Mouse (Mus musculus): ENCODE results near the gene Ifna2. TPM values are rescaled to one million over a fixed set of nuclear protein-coding genes. Genes with fewer than 3 reads are reported as not detected.
A peak's percentile ranks its signal among the peaks of the same experiment; 100 is the strongest.

Gene Ifna2
- polyA plus RNA-seq, 1 experiment from 2014 or later, result not detected

- Histone ChIP-seq H3K4me3 (ENCODE audit: low read depth, low read length) (no peak overlapping the region), H3K36me3 (replicated peaks; ENCODE audit: insufficient read depth, low read length) (no peaks in the 10 kb centered on the region), H3K4me1 (ENCODE audit: insufficient read depth) (0 out of 2 replicates have a peak, but pooled peaks cover 3% of the 10 kb centered on the region), H3K9ac (replicated peaks) (no peak overlapping the region), H3K27ac (ENCODE audit: low read depth) (no peak overlapping the region), H3K4me2 (ENCODE audit: low read depth, low read length) (no peak overlapping the region), H3K27me3 (ENCODE audit: insufficient read depth, low read length) (no peaks in the 10 kb centered on the region), H3K9me3 (ENCODE audit: low read length) (no peaks in the 10 kb centered on the region)
- TF ChIP-seq CTCF (IDR thresholded peaks at IDR 0.05; ENCODE audit: low read depth) (no peak), EP300 (IDR thresholded peaks at IDR 0.05; ENCODE audit: low read depth) (no peak)
- ATAC-seq (no peak), DNase-seq (no peak)
- WGBS (ENCODE audit: insufficient replicate concordance), result 66% methylated on average over 4 of the region's 4 CpGs
These were observed 14.0 kb upstream of the Ifna2 start for GRCm38 (mm10) chr4:88697753-88698152.

- TF ChIP-seq EP300 (IDR thresholded peaks at IDR 0.05; ENCODE audit: low read depth) (no peak), CTCF (IDR thresholded peaks at IDR 0.05; ENCODE audit: low read depth) (no peak)
- no peak overlapping the region for H3K4me2 ChIP-seq (ENCODE audit: low read depth, low read length)
- ATAC-seq, result no peak
- H3K27ac ChIP-seq (ENCODE audit: low read depth), result no peak overlapping the region
- H3K36me3 ChIP-seq (replicated peaks; ENCODE audit: insufficient read depth, low read length), result no peaks in the 10 kb centered on the region
- H3K9me3 ChIP-seq (ENCODE audit: low read length), result no peaks in the 10 kb centered on the region
- WGBS (ENCODE audit: insufficient replicate concordance), result 49% methylated on average over 6 of the region's 6 CpGs
- H3K4me3 ChIP-seq (ENCODE audit: low read depth, low read length), result no peak overlapping the region
- H3K4me1 ChIP-seq (ENCODE audit: insufficient read depth), result 0 out of 2 replicates have a peak, but pooled peaks cover 3% of the 10 kb centered on the region
- no peaks in the 10 kb centered on the region for H3K27me3 ChIP-seq (ENCODE audit: insufficient read depth, low read length)
- DNase-seq, result no peak
- H3K9ac ChIP-seq (replicated peaks), result no peak overlapping the region
These were observed 13.4 kb upstream of the Ifna2 start for GRCm38 (mm10) chr4:88697108-88697507.

GRCm38 (mm10) chr4:88696237-88696884 lies 12.6 kb upstream of the Ifna2 start:
- H3K4me1 ChIP-seq (ENCODE audit: insufficient read depth), result no peaks in the 10 kb centered on the region
- WGBS (ENCODE audit: insufficient replicate concordance), result 19% methylated on average over 3 of the region's 3 CpGs
- H3K4me3 ChIP-seq (ENCODE audit: low read depth, low read length), result no peak overlapping the region
- no peak overlapping the region for H3K27ac ChIP-seq (ENCODE audit: low read depth)
- no peak overlapping the region for H3K9ac ChIP-seq (replicated peaks)
- no peak overlapping the region for H3K4me2 ChIP-seq (ENCODE audit: low read depth, low read length)
- H3K27me3 ChIP-seq (ENCODE audit: insufficient read depth, low read length), result no peaks in the 10 kb centered on the region
- peak; percentile 68 for ATAC-seq
- H3K36me3 ChIP-seq (replicated peaks; ENCODE audit: insufficient read depth, low read length), result no peaks in the 10 kb centered on the region
- H3K9me3 ChIP-seq (ENCODE audit: low read length), result no peaks in the 10 kb centered on the region
- peak; percentile 83 for DNase-seq
- TF ChIP-seq EP300 (IDR thresholded peaks at IDR 0.05; ENCODE audit: low read depth), result no peak
- TF ChIP-seq CTCF (IDR thresholded peaks at IDR 0.05; ENCODE audit: low read depth), result peak; percentile 99

GRCm38 (mm10) chr4:88693392-88693791 lies 9.7 kb upstream of the Ifna2 start:
- ATAC-seq, result no peak
- Histone ChIP-seq H3K4me2 (ENCODE audit: low read depth, low read length) (no peak overlapping the region), H3K9me3 (ENCODE audit: low read length) (no peaks in the 10 kb centered on the region), H3K27me3 (ENCODE audit: insufficient read depth, low read length) (no peaks in the 10 kb centered on the region), H3K4me1 (ENCODE audit: insufficient read depth) (no peaks in the 10 kb centered on the region), H3K36me3 (replicated peaks; ENCODE audit: insufficient read depth, low read length) (no peaks in the 10 kb centered on the region), H3K27ac (ENCODE audit: low read depth) (no peak overlapping the region), H3K9ac (replicated peaks) (no peak overlapping the region), H3K4me3 (ENCODE audit: low read depth, low read length) (no peak overlapping the region)
- no peak for DNase-seq
- TF ChIP-seq CTCF (IDR thresholded peaks at IDR 0.05; ENCODE audit: low read depth) (no peak), EP300 (IDR thresholded peaks at IDR 0.05; ENCODE audit: low read depth) (no peak)
- 38% methylated on average over 2 of the region's 2 CpGs for WGBS (ENCODE audit: insufficient replicate concordance)

GRCm38 (mm10) chr4:88692537-88692936 lies 8.8 kb upstream of the Ifna2 start:
- DNase-seq, result no peak
- TF ChIP-seq CTCF (IDR thresholded peaks at IDR 0.05; ENCODE audit: low read depth) (no peak), EP300 (IDR thresholded peaks at IDR 0.05; ENCODE audit: low read depth) (no peak)

GRCm38 (mm10) chr4:88691259-88691658 lies 7.5 kb upstream of the Ifna2 start, which contains the start of gene Ifnab:
Gene Ifnab, minus strand, starts transcription at chr4:88691359.
- Histone ChIP-seq H3K36me3 (replicated peaks; ENCODE audit: insufficient read depth, low read length) (no peaks in the 10 kb centered on the region), H3K9me3 (ENCODE audit: low read length) (no peaks in the 10 kb centered on the region), H3K27me3 (ENCODE audit: insufficient read depth, low read length) (no peaks in the 10 kb centered on the region), H3K27ac (ENCODE audit: low read depth) (no peak within 1 kb of the TSS), H3K4me3 (ENCODE audit: low read depth, low read length) (no peak within 1 kb of the TSS), H3K9ac (replicated peaks) (no peak within 1 kb of the TSS), H3K4me2 (ENCODE audit: low read depth, low read length) (no peak within 1 kb of the TSS), H3K4me1 (ENCODE audit: insufficient read depth) (no peaks in the 10 kb centered on the region)
- DNase-seq, result no peak
- TF ChIP-seq CTCF (IDR thresholded peaks at IDR 0.05; ENCODE audit: low read depth) (no peak), EP300 (IDR thresholded peaks at IDR 0.05; ENCODE audit: low read depth) (no peak)
- WGBS (ENCODE audit: insufficient replicate concordance), result 52% methylated on average over 2 of the region's 2 CpGs
- no peak for ATAC-seq

More at GRCm38 (mm10) chr4:88692537-88692936, 8.8 kb upstream of the Ifna2 start:
- Histone ChIP-seq H3K27ac (ENCODE audit: low read depth) (no peak overlapping the region), H3K4me3 (ENCODE audit: low read depth, low read length) (no peak overlapping the region), H3K27me3 (ENCODE audit: insufficient read depth, low read length) (no peaks in the 10 kb centered on the region), H3K4me1 (ENCODE audit: insufficient read depth) (no peaks in the 10 kb centered on the region), H3K36me3 (replicated peaks; ENCODE audit: insufficient read depth, low read length) (no peaks in the 10 kb centered on the region), H3K9me3 (ENCODE audit: low read length) (no peaks in the 10 kb centered on the region), H3K4me2 (ENCODE audit: low read depth, low read length) (no peak overlapping the region), H3K9ac (replicated peaks) (no peak overlapping the region)
- no peak for ATAC-seq
- 41% methylated on average over 1 of the region's 1 CpGs for WGBS (ENCODE audit: insufficient replicate concordance)

Data from liver, postnatal 0 days (tissue).